Mouse (Mus musculus) small intestine, adult 2 months (tissue): Measurements from ENCODE around the gene Acvr1b. TPM values are rescaled to one million over a fixed set of nuclear protein-coding genes. Genes with fewer than 3 reads are reported as not detected.

ENCODE experiments used
- H3K27ac ChIP-seq: fragments of 200-500 bp; 2 replicates; pipeline ENCODE4 v1.5.1; 2012; ENCODE audit warnings: low read depth, low read length, control low read depth, inconsistent platforms; ENCODE audit not compliant: insufficient read depth
- H3K27me3 ChIP-seq: fragments of 200-500 bp; 2 replicates; pipeline ENCODE4 v1.6.1; 2012; ENCODE audit warnings: mild to moderate bottlenecking, moderate library complexity, low read length, inconsistent platforms; ENCODE audit not compliant: control insufficient read depth, insufficient read depth
- H3K36me3 ChIP-seq: fragments of 200-500 bp; 2 replicates; pipeline ENCODE4 v1.6.1; 2012; ENCODE audit warnings: mild to moderate bottlenecking, low read length, control low read depth, inconsistent platforms; ENCODE audit not compliant: control insufficient read depth, insufficient read depth
- H3K4me1 ChIP-seq: fragments of 200-500 bp; 2 replicates; pipeline ENCODE4 v1.6.1; 2012; ENCODE audit warnings: low read length, inconsistent platforms, mixed read lengths; ENCODE audit not compliant: control insufficient read depth, insufficient read depth, insufficient read length
- H3K4me3 ChIP-seq: fragments of 200-500 bp; 2 replicates; pipeline ENCODE4 v1.5.1; 2012; ENCODE audit warnings: low read depth, mild to moderate bottlenecking, control low read depth, inconsistent platforms, low read length, moderate library complexity
- CTCF ChIP-seq: fragments of 200-500 bp; IDR thresholded peaks from 2 replicates; pipeline ENCODE4 v1.5.1; 2012; ENCODE audit warnings: low read depth, mild to moderate bottlenecking, control low read depth, inconsistent platforms, low read length, moderate library complexity, mixed read lengths; ENCODE audit not compliant: insufficient replicate concordance, insufficient read length; ENCODE audit errors: extremely low read depth
- POLR2A ChIP-seq: fragments of 200-500 bp; IDR thresholded peaks from 2 replicates; pipeline ENCODE4 v1.6.1; 2012; ENCODE audit warnings: low read depth, mild to moderate bottlenecking, control low read depth, inconsistent platforms, low read length, moderate library complexity
- WGBS: fragments of 180-500 bp; shearing (Covaris S2); methylation state at CpG from one replicate; pipeline ENCODE4 v1.1.7; 2018; 5-methylcytosine and 5-hydroxymethylcytosine counted together
- polyA plus RNA-seq: library from polyadenylated mRNA; depleted of rRNA; stranded (reverse); fragments of >200 nt; gene quantifications from 2 replicates; pipeline ENCODE4 v1.2.3, GENCODE M21; 2012

Acvr1b gene
- polyA plus RNA-seq, 1 experiment = 46.0 TPM

DNA sequence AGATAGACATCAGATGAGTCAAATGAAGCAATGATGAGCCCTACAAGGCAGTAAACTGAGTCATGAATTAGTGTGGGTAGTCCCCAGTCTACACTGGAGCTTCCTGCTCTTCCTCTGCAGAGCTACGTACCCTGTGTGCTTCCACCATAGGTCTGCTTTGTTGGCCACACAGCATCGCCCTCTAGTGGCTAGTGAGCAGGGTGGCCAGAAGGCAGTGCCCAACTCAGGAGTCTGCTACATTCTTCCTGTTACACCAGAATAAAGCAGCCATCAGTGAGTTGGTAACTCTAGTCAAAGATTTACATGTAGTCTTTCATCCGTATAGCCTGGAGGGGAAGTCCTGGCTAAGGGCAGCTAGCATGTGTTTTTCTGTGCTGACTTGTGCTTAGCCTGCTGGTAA, 24.4 kb downstream of the Acvr1b start:
- Histone ChIP-seq H3K27ac (no peak overlapping the region), H3K4me1 (peaks cover 6% of the 10 kb centered on the region), H3K4me3 (no peak overlapping the region), H3K36me3 (peaks cover 70% of the 10 kb centered on the region), H3K27me3 (no peaks in the 10 kb centered on the region)
- TF ChIP-seq POLR2A (no peak), CTCF (peak; percentile 86; the same call in 1 of the 2 replicates)
- WGBS = 16% methylated on average over 3 of the region's 3 CpGs

DNA sequence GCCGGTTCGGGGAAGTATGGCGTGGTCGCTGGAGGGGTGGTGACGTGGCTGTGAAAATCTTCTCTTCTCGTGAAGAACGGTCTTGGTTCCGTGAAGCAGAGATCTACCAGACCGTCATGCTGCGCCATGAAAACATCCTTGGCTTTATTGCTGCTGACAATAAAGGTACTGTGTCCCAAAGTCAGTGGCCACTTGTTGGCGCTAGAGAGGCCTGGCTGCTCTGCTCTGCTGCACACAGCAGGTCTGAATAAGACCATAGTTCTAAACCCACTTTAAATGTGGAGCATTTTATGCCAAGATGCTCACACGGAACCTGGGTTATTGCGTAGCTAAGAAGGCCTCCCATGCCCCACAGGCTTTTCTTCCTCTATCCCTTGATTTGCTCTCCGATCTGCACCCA, 25.0 kb downstream of the Acvr1b start:
- Histone ChIP-seq H3K27ac (no peak overlapping the region), H3K27me3 (no peaks in the 10 kb centered on the region), H3K4me1 (peaks cover 6% of the 10 kb centered on the region), H3K36me3 (peaks cover 71% of the 10 kb centered on the region), H3K4me3 (no peak overlapping the region)
- TF ChIP-seq CTCF = no peak
- no peak for TF ChIP-seq POLR2A
- 90% methylated on average over 14 of the region's 14 CpGs for WGBS

DNA sequence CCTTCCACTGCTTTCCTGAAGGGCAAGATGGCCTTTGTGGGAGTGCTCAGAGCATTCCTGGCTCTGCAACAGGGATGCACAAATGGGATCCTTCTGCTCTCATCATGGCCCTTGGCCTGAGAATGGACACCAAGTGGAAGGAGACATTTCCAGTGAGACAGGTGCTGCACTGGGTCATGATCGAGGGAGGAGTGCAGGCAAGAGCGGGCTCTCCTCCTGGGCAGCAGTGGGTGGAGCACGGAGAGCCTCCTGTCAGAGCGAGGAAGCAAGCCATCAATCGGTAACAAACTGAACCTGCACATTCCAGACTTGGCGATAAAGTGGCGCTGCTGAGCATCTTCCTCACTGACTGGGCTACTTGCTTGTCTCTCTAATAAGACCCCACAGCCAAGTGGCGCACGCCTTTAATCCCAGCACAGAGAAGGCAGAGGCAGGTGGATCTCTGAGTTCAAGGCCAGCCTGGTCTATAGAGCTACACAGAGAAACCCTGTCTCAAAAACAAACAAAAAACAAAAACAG, 27.0 kb downstream of the Acvr1b start:
- H3K4me3 ChIP-seq = no peak overlapping the region
- no peaks in the 10 kb centered on the region for H3K27me3 ChIP-seq
- no peak for TF ChIP-seq CTCF
- no peak for TF ChIP-seq POLR2A
- H3K36me3 ChIP-seq = peaks cover 70% of the 10 kb centered on the region
- WGBS = 95% methylated on average over 9 of the region's 9 CpGs
- no peak overlapping the region for H3K27ac ChIP-seq
- peaks cover 2% of the 10 kb centered on the region for H3K4me1 ChIP-seq

DNA sequence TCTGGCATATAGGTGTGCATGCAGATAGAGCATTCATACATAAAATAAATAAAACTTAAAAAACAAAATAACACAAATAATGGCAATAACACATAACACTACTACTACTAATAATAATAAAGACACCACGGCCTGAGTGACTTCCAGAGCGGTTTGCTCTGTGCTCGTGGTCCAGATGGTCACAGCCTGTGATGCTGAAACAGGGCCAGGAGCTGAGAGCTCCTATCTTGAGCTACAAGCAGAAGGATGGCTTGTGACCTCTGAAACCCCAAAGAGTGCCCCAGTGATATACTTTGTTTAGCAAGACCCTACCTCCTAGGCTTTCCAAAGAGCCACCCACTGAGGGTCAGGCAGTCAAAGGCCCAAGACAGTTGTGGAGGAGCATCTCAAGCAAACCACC, 27.5 kb downstream of the Acvr1b start:
- H3K27ac ChIP-seq = no peak overlapping the region
- no peak overlapping the region for H3K4me3 ChIP-seq
- no peak for TF ChIP-seq CTCF
- no peak for TF ChIP-seq POLR2A
- H3K27me3 ChIP-seq = no peaks in the 10 kb centered on the region
- H3K4me1 ChIP-seq = peaks cover 2% of the 10 kb centered on the region
- WGBS = 87% methylated on average over 3 of the region's 3 CpGs
- peaks cover 74% of the 10 kb centered on the region for H3K36me3 ChIP-seq

DNA sequence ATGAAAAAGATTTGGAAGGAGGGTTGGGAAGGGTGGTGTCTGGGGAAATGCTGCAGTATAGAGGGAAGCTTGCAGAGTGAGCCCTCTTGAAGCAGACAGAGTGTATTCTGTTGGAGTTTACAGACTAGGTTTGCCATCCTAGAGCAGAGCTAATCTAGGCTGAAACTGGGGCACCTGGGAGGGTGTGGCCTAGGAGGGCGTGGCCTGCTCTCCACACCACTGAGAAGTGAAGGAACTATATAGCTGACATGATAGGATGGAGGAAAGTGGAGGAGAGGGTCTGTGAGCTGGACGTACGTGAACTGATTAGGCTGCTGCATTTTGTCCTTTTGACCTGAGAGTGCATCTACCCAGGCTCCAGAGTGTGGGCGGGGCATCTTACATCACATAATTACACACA, 29.8 kb downstream of the Acvr1b start:
- Histone ChIP-seq H3K27me3 (no peaks in the 10 kb centered on the region), H3K4me3 (no peak overlapping the region), H3K27ac (no peak overlapping the region), H3K4me1 (no peaks in the 10 kb centered on the region; the same call in 1 of the 2 replicates), H3K36me3 (peaks cover 84% of the 10 kb centered on the region)
- WGBS = 40% methylated on average over 4 of the region's 4 CpGs
- TF ChIP-seq POLR2A (no peak), CTCF (no peak)

DNA sequence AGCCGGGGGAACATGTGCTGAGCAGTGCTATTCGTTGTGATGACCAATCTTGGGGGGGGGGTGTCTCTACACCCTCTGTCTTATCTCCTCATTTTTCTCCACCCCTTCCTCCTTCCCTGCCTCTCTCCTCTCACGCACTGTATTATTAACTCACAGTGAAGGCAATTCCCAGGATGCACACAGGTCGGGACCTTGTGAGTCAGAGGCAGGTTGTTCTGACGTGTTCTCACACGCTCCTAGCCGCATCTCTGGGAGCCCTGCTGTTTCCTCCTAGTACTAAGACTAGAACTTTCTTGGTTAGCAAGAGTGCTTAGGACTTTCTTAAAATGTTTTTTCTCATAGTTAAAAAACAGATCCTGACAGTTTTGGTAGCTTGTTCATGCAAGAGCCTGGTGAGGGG, 30.9 kb downstream of the Acvr1b start:
- TF ChIP-seq POLR2A (no peak), CTCF (no peak)
- no peak overlapping the region for H3K4me3 ChIP-seq
- H3K36me3 ChIP-seq = peaks cover 85% of the 10 kb centered on the region
- no peak overlapping the region for H3K27ac ChIP-seq
- WGBS = 78% methylated on average over 7 of the region's 7 CpGs
- H3K27me3 ChIP-seq = no peaks in the 10 kb centered on the region
- H3K4me1 ChIP-seq = no peaks in the 10 kb centered on the region; the same call in none of the 2 replicates

DNA sequence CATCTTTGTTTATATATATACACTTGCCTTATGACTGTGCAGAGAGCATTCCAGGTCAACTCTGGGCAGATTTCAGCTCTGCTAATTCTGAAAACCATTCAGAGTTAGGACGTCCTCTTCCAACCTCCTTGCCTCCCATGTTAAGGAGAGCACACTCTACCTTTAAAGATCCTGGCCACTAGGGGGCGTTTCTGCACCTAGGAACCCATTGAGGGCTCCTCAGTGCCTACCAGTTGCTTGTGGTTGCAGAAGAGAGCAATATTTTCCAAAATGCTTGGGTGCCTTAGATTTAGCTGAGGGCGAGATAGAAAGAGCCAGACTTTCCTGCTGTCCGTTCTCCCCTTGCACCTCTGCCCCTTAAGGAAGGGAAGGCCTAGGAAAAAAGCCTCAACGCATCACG, 36.4 kb downstream of the Acvr1b start:
- Histone ChIP-seq H3K4me1 (no peaks in the 10 kb centered on the region; the same call in 1 of the 2 replicates), H3K27me3 (no peaks in the 10 kb centered on the region), H3K27ac (no peak overlapping the region), H3K36me3 (peaks cover 65% of the 10 kb centered on the region), H3K4me3 (no peak overlapping the region)
- 71% methylated on average over 6 of the region's 6 CpGs for WGBS
- TF ChIP-seq POLR2A (no peak), CTCF (peak; percentile 73; the same call in 1 of the 2 replicates)
